In genomic region chr17:81579728-81580425, GRCm38 (mm10) we compare ENCODE assay signal across 10 mouse cellular contexts.
A peak's percentile ranks its signal among the peaks of the same experiment; 100 is the strongest.
DNase-seq lines count a peak whose midpoint lies in the region; ATAC-seq and TF ChIP-seq lines count a peak whose summit lies in the region.
"Had no signal": no experiment of that assay in that cellular context is flagged by ENCODE, and none has a peak within 500 bp of the region (broad histone marks: within the 10 kb centered on the region; RNA-seq: fewer than 3 reads in every experiment).

No protein-coding gene starts in this region.

- no peaks in the 10 kb centered on the region for H3K36me3 ChIP-seq in liver, postnatal 0 days (replicated peaks; ENCODE audit: insufficient read depth, low read length)
- H3K36me3 ChIP-seq in liver, embryonic 12.5 days: no peaks in the 10 kb centered on the region
- no peaks in the 10 kb centered on the region for H3K36me3 ChIP-seq in stomach, embryonic 16.5 days (ENCODE audit: control insufficient read depth, insufficient read depth, low read length)
- H3K36me3 ChIP-seq in midbrain, embryonic 10.5 days: no peaks in the 10 kb centered on the region

- H3K4me2 ChIP-seq in liver, postnatal 0 days (ENCODE audit: low read depth, low read length): no peak overlapping the region
- H3K4me2 ChIP-seq in liver, embryonic 12.5 days: no peak overlapping the region
- no peak overlapping the region for H3K4me2 ChIP-seq in stomach, embryonic 16.5 days (ENCODE audit: low read depth, low read length)

- TF ChIP-seq EP300 in liver, postnatal 0 days (IDR thresholded peaks at IDR 0.05; ENCODE audit: low read depth): no peak

- no peak overlapping the region for H3K4me3 ChIP-seq in liver, postnatal 0 days (ENCODE audit: low read depth, low read length)
- no peak overlapping the region for H3K4me3 ChIP-seq in liver, embryonic 12.5 days
- no peak overlapping the region for H3K4me3 ChIP-seq in stomach, embryonic 16.5 days (replicated peaks; ENCODE audit: low read length)
- H3K4me3 ChIP-seq in midbrain, embryonic 10.5 days: no peak overlapping the region

- no peak for TF ChIP-seq CTCF in liver, postnatal 0 days (IDR thresholded peaks at IDR 0.05; ENCODE audit: low read depth)

- no peaks in the 10 kb centered on the region for H3K27me3 ChIP-seq in liver, postnatal 0 days (ENCODE audit: insufficient read depth, low read length)
- no peaks in the 10 kb centered on the region for H3K27me3 ChIP-seq in liver, embryonic 12.5 days (replicated peaks)
- no peaks in the 10 kb centered on the region for H3K27me3 ChIP-seq in stomach, embryonic 16.5 days (ENCODE audit: control insufficient read depth, insufficient read depth, low read length)
- H3K27me3 ChIP-seq in midbrain, embryonic 10.5 days (ENCODE audit: low read depth, poor library complexity, severe bottlenecking): no peaks in the 10 kb centered on the region

- 55% methylated on average over 10 of the region's 10 CpGs for WGBS in liver, postnatal 0 days (ENCODE audit: insufficient replicate concordance)
- 53% methylated on average over 10 of the region's 10 CpGs for WGBS in liver, embryonic 12.5 days (ENCODE audit: insufficient replicate concordance)
- WGBS in stomach, embryonic 16.5 days: 42% methylated on average over 10 of the region's 10 CpGs
- 88% methylated on average over 10 of the region's 10 CpGs for WGBS in midbrain, embryonic 10.5 days

- DNase-seq in liver, postnatal 0 days: no peak
- peak; percentile 15 for DNase-seq in heart, adult 8-10 months (ENCODE audit: low spot score)
- peak; percentile 30 to 45 for DNase-seq in kidney, postnatal 4 days
- no peak for DNase-seq in midbrain, embryonic 10.5 days (ENCODE audit: low spot score)
- no peak for DNase-seq in right cerebral cortex, postnatal 10 days (ENCODE audit: low spot score in 2 of 2)
- DNase-seq in cerebellum, adult 11 months: no peak
- DNase-seq: adrenal gland, adult 2 months; midbrain, embryonic 14.5 days had no signal

- H3K27ac ChIP-seq in liver, postnatal 0 days (ENCODE audit: low read depth): peak overlapping the region; percentile 49
- H3K27ac ChIP-seq in liver, embryonic 12.5 days: no peak overlapping the region
- H3K27ac ChIP-seq in stomach, embryonic 16.5 days (ENCODE audit: low read length): peak overlapping the region; percentile 70
- H3K27ac ChIP-seq in midbrain, embryonic 10.5 days (replicated peaks): no peak overlapping the region

- no peaks in the 10 kb centered on the region for H3K9me3 ChIP-seq in liver, postnatal 0 days (ENCODE audit: low read length)
- no peaks in the 10 kb centered on the region for H3K9me3 ChIP-seq in liver, embryonic 12.5 days (replicated peaks)
- H3K9me3 ChIP-seq in stomach, embryonic 16.5 days (replicated peaks; ENCODE audit: control insufficient read depth, low read length): no peaks in the 10 kb centered on the region; the same call in 1 of the 2 replicates
- no peaks in the 10 kb centered on the region for H3K9me3 ChIP-seq in midbrain, embryonic 10.5 days (replicated peaks)

- no peak for ATAC-seq in liver, postnatal 0 days
- no peak for ATAC-seq in liver, embryonic 12.5 days
- ATAC-seq in stomach, embryonic 16.5 days (ENCODE audit: insufficient read depth, low FRiP score): peak; percentile 64

- H3K9ac ChIP-seq in liver, postnatal 0 days (replicated peaks): no peak overlapping the region
- H3K9ac ChIP-seq in liver, embryonic 12.5 days: no peak overlapping the region
- no peak overlapping the region for H3K9ac ChIP-seq in stomach, embryonic 16.5 days (ENCODE audit: low read length)

- no peaks in the 10 kb centered on the region for H3K4me1 ChIP-seq in liver, postnatal 0 days (ENCODE audit: insufficient read depth)
- H3K4me1 ChIP-seq in liver, embryonic 12.5 days: no peaks in the 10 kb centered on the region
- peaks cover 8% of the 10 kb centered on the region for H3K4me1 ChIP-seq in stomach, embryonic 16.5 days (ENCODE audit: control insufficient read depth, insufficient read depth, low read length)
- no peaks in the 10 kb centered on the region for H3K4me1 ChIP-seq in midbrain, embryonic 10.5 days

Comparison
In these comparisons a context has a peak if more than half of its experiments do, and no peak if none do; other contexts are left out.
1. H3K27ac ChIP-seq: peak in liver, postnatal 0 days (single experiment) and stomach, embryonic 16.5 days (single experiment); none in liver, embryonic 12.5 days (single experiment) and midbrain, embryonic 10.5 days (single experiment).
2. DNase-seq: peak in heart, adult 8-10 months (single experiment) and kidney, postnatal 4 days (2 of 2); none in liver, postnatal 0 days (single experiment), midbrain, embryonic 10.5 days (single experiment), right cerebral cortex, postnatal 10 days (0 of 2) and cerebellum, adult 11 months (single experiment).